In genomic region chr15:89152312-89152711, GRCm38 (mm10) we compare ENCODE assay signal across 16 mouse cellular contexts. TPM values are rescaled to one million over a fixed set of nuclear protein-coding genes. Genes with fewer than 3 reads are reported as not detected.
DNase-seq lines count a peak whose midpoint lies in the region; ATAC-seq lines count a peak whose summit lies in the region.
"Had no signal": no experiment of that assay in that cellular context is flagged by ENCODE, and none has a peak within 500 bp of the region (broad histone marks: within the 10 kb centered on the region; RNA-seq: fewer than 3 reads in every experiment).

No protein-coding gene starts in this region.

- ATAC-seq in forebrain, embryonic 15.5 days (replicated peaks), result no peak
- peak; percentile 40 for ATAC-seq in neural tube, embryonic 13.5 days (ENCODE audit: low read depth)
- no peak for ATAC-seq in megakaryocyte-erythroid progenitor cell, adult 5-6 weeks (replicated peaks; ENCODE audit: low FRiP score, low TSS enrichment, poor library complexity, severe bottlenecking)
- ATAC-seq in megakaryocyte progenitor cell, adult 5-6 weeks (replicated peaks; ENCODE audit: poor library complexity), result no peak
- ATAC-seq: intestine, embryonic 15.5 days had no signal

- H3K4me2 ChIP-seq in forebrain, embryonic 15.5 days (replicated peaks), result no peak overlapping the region
- no peak overlapping the region for H3K4me2 ChIP-seq in neural tube, embryonic 13.5 days
- H3K4me2 ChIP-seq: intestine, embryonic 15.5 days; limb, embryonic 15.5 days; stomach, embryonic 15.5 days had no signal

- H3K9me3 ChIP-seq in forebrain, embryonic 15.5 days, result no peaks in the 10 kb centered on the region
- no peaks in the 10 kb centered on the region for H3K9me3 ChIP-seq in neural tube, embryonic 13.5 days
- H3K9me3 ChIP-seq: intestine, embryonic 15.5 days; limb, embryonic 15.5 days; stomach, embryonic 15.5 days had no signal

- H3K4me3 ChIP-seq in forebrain, embryonic 15.5 days, result no peak overlapping the region
- no peak overlapping the region for H3K4me3 ChIP-seq in neural tube, embryonic 13.5 days
- H3K4me3 ChIP-seq: intestine, embryonic 15.5 days; limb, embryonic 15.5 days; stomach, embryonic 15.5 days had no signal

- peaks cover 38% of the 10 kb centered on the region for H3K36me3 ChIP-seq in forebrain, embryonic 15.5 days
- peaks cover 41% of the 10 kb centered on the region for H3K36me3 ChIP-seq in neural tube, embryonic 13.5 days

- peak; percentile 80 for DNase-seq in embryo, embryonic 11 days
- peak; percentile 67 for DNase-seq in mesoderm, embryonic 11.5 days (ENCODE audit: low read depth, low spot score)
- DNase-seq in ovary, postnatal 10 days (ENCODE audit: low spot score), result no peak
- DNase-seq in thymus, postnatal 10 days (ENCODE audit: low spot score in 2 of 2), result no peak
- DNase-seq: adrenal gland, postnatal 25 days; gastrocnemius, postnatal 36 days; kidney, postnatal 14 days; lung, adult 2 months; right cerebral cortex, postnatal 4 days had no signal

- peaks cover 30% of the 10 kb centered on the region for H3K4me1 ChIP-seq in forebrain, embryonic 15.5 days
- peaks cover 40% of the 10 kb centered on the region for H3K4me1 ChIP-seq in neural tube, embryonic 13.5 days (replicated peaks)

- H3K9ac ChIP-seq in forebrain, embryonic 15.5 days (replicated peaks), result no peak overlapping the region
- H3K9ac ChIP-seq in neural tube, embryonic 13.5 days, result no peak overlapping the region
- H3K9ac ChIP-seq: intestine, embryonic 15.5 days; limb, embryonic 15.5 days; stomach, embryonic 15.5 days had no signal

- peak overlapping the region; percentile 17; the same call in 1 of the 2 replicates for H3K27ac ChIP-seq in forebrain, embryonic 15.5 days (replicated peaks)
- H3K27ac ChIP-seq in neural tube, embryonic 13.5 days (replicated peaks), result peak overlapping the region; percentile 73
- H3K27ac ChIP-seq: intestine, embryonic 15.5 days; limb, embryonic 15.5 days; stomach, embryonic 15.5 days had no signal

- H3K27me3 ChIP-seq in forebrain, embryonic 15.5 days, result no peaks in the 10 kb centered on the region
- H3K27me3 ChIP-seq in neural tube, embryonic 13.5 days, result no peaks in the 10 kb centered on the region

RNA-seq across cellular contexts. Expression of gene Mapk11, which starts 2.9 kb away (rescaled TPM):
- polyA plus RNA-seq in forebrain, embryonic 15.5 days (2015; fragmentation: Nextera tagmentation; extraction: Ambion mirVana), result 42.8 and 42.9 TPM in 2 replicates
- 35.8 and 40.2 TPM in 2 replicates for polyA plus RNA-seq in neural tube, embryonic 13.5 days (2015; fragmentation: Nextera tagmentation; extraction: Ambion mirVana)
- 0.11 TPM in 1 of 2 replicates, not detected in the other for total RNA-seq in megakaryocyte-erythroid progenitor cell, adult 5-6 weeks (2014; fragmentation: Nextera tagmentation)
- total RNA-seq in megakaryocyte-erythroid progenitor cell, adult 5-6 weeks (2017), result 0.27 and 3.5 TPM in 2 replicates
- not detected in 2 replicates for total RNA-seq in megakaryocyte progenitor cell, adult 5-6 weeks (2015)
- 0.10 TPM in 1 of 2 replicates, not detected in the other for total RNA-seq in megakaryocyte progenitor cell, adult 5-6 weeks (2017)

RNA-seq across cellular contexts. Expression of gene Mapk12, which starts 11.8 kb away (rescaled TPM):
- 5.5 and 5.8 TPM in 2 replicates for polyA plus RNA-seq in forebrain, embryonic 15.5 days (2015; fragmentation: Nextera tagmentation; extraction: Ambion mirVana)
- 6.7 and 7.0 TPM in 2 replicates for polyA plus RNA-seq in neural tube, embryonic 13.5 days (2015; fragmentation: Nextera tagmentation; extraction: Ambion mirVana)
- total RNA-seq in megakaryocyte-erythroid progenitor cell, adult 5-6 weeks (2014; fragmentation: Nextera tagmentation), result not detected in 2 replicates
- 2.1 TPM in 1 of 2 replicates, not detected in the other for total RNA-seq in megakaryocyte-erythroid progenitor cell, adult 5-6 weeks (2017)
- 0.49 TPM in 1 of 2 replicates, not detected in the other for total RNA-seq in megakaryocyte progenitor cell, adult 5-6 weeks (2015)
- 0.04 and 0.47 TPM in 2 replicates for total RNA-seq in megakaryocyte progenitor cell, adult 5-6 weeks (2017)

RNA-seq across cellular contexts. Expression of gene Hdac10, which starts 23.8 kb away (rescaled TPM):
- polyA plus RNA-seq in forebrain, embryonic 15.5 days (2015; fragmentation: Nextera tagmentation; extraction: Ambion mirVana), result 31.5 and 38.6 TPM in 2 replicates
- polyA plus RNA-seq in neural tube, embryonic 13.5 days (2015; fragmentation: Nextera tagmentation; extraction: Ambion mirVana), result 23.9 and 26.7 TPM in 2 replicates
- total RNA-seq in megakaryocyte-erythroid progenitor cell, adult 5-6 weeks (2014; fragmentation: Nextera tagmentation), result 25.6 and 32.8 TPM in 2 replicates
- 15.6 and 20.1 TPM in 2 replicates for total RNA-seq in megakaryocyte-erythroid progenitor cell, adult 5-6 weeks (2017)
- 4.0 and 5.6 TPM in 2 replicates for total RNA-seq in megakaryocyte progenitor cell, adult 5-6 weeks (2015)
- total RNA-seq in megakaryocyte progenitor cell, adult 5-6 weeks (2017), result 9.8 and 12.0 TPM in 2 replicates

RNA-seq across cellular contexts. Expression of gene Plxnb2, which starts 28.3 kb away (rescaled TPM):
- polyA plus RNA-seq in forebrain, embryonic 15.5 days (2015; fragmentation: Nextera tagmentation; extraction: Ambion mirVana), result 113 and 118 TPM in 2 replicates
- 89.8 and 94.5 TPM in 2 replicates for polyA plus RNA-seq in neural tube, embryonic 13.5 days (2015; fragmentation: Nextera tagmentation; extraction: Ambion mirVana)
- 2.3 and 3.6 TPM in 2 replicates for total RNA-seq in megakaryocyte-erythroid progenitor cell, adult 5-6 weeks (2014; fragmentation: Nextera tagmentation)
- total RNA-seq in megakaryocyte-erythroid progenitor cell, adult 5-6 weeks (2017), result 0.34 and 1.7 TPM in 2 replicates
- total RNA-seq in megakaryocyte progenitor cell, adult 5-6 weeks (2015), result 12.1 and 12.6 TPM in 2 replicates
- 9.3 and 14.5 TPM in 2 replicates for total RNA-seq in megakaryocyte progenitor cell, adult 5-6 weeks (2017)

RNA-seq across cellular contexts. Expression of gene Tubgcp6, which starts 29.4 kb away (rescaled TPM):
- 17.5 and 17.7 TPM in 2 replicates for polyA plus RNA-seq in forebrain, embryonic 15.5 days (2015; fragmentation: Nextera tagmentation; extraction: Ambion mirVana)
- 15.8 and 16.7 TPM in 2 replicates for polyA plus RNA-seq in neural tube, embryonic 13.5 days (2015; fragmentation: Nextera tagmentation; extraction: Ambion mirVana)
- total RNA-seq in megakaryocyte-erythroid progenitor cell, adult 5-6 weeks (2014; fragmentation: Nextera tagmentation), result 34.1 and 39.1 TPM in 2 replicates
- total RNA-seq in megakaryocyte-erythroid progenitor cell, adult 5-6 weeks (2017), result 14.7 and 22.4 TPM in 2 replicates
- 22.2 and 24.7 TPM in 2 replicates for total RNA-seq in megakaryocyte progenitor cell, adult 5-6 weeks (2015)
- total RNA-seq in megakaryocyte progenitor cell, adult 5-6 weeks (2017), result 16.6 and 35.5 TPM in 2 replicates

Comparison
In these comparisons a context has a peak if more than half of its experiments do, and no peak if none do; other contexts are left out.
1. DNase-seq: peak in embryo, embryonic 11 days (single experiment) and mesoderm, embryonic 11.5 days (single experiment); none in ovary, postnatal 10 days (single experiment) and thymus, postnatal 10 days (0 of 2).